Mouse (Mus musculus) liver (tissue): ENCODE results near the gene Htra3.

Source experiments
- DNase-seq: peaks from one replicate; pipeline ENCODE4 v3.0.0-alpha.2; 2020; ENCODE audit warnings: mixed read lengths

Htra3 gene

GRCm38 (mm10) chr5:35693638-35694037, 14.1 kb upstream of the Htra3 start:
- DNase-seq = no peak

- DNase-seq = no peak
Observed at GRCm38 (mm10) chr5:35691246-35691645, 11.7 kb upstream of the Htra3 start.

- no peak for DNase-seq
Observed at GRCm38 (mm10) chr5:35690485-35691165, 11.0 kb upstream of the Htra3 start.

GRCm38 (mm10) chr5:35689374-35689773, 9.8 kb upstream of the Htra3 start:
- DNase-seq = no peak

- no peak for DNase-seq
Observed at GRCm38 (mm10) chr5:35688851-35689250, 9.3 kb upstream of the Htra3 start.

- peak; percentile 22 for DNase-seq
Observed at GRCm38 (mm10) chr5:35687098-35687497, 7.5 kb upstream of the Htra3 start.

GRCm38 (mm10) chr5:35686336-35686735, 6.8 kb upstream of the Htra3 start:
- no peak for DNase-seq

- DNase-seq = no peak
Observed at GRCm38 (mm10) chr5:35685079-35685478, 5.5 kb upstream of the Htra3 start.

GRCm38 (mm10) chr5:35680958-35681357, 1.4 kb upstream of the Htra3 start:
- DNase-seq = no peak

GRCm38 (mm10) chr5:35676964-35677363, 2.6 kb downstream of the Htra3 start:
- DNase-seq = no peak

GRCm38 (mm10) chr5:35674081-35674555, 5.5 kb downstream of the Htra3 start:
- no peak for DNase-seq

- DNase-seq = peak; percentile 39
Observed at GRCm38 (mm10) chr5:35673086-35673485, 6.5 kb downstream of the Htra3 start.

- DNase-seq = no peak
Observed at GRCm38 (mm10) chr5:35672581-35672980, 7.0 kb downstream of the Htra3 start.

GRCm38 (mm10) chr5:35671474-35671891, 8.1 kb downstream of the Htra3 start:
- DNase-seq = no peak

- peak; percentile 30 for DNase-seq
Observed at GRCm38 (mm10) chr5:35670412-35670801, 9.2 kb downstream of the Htra3 start.

GRCm38 (mm10) chr5:35669747-35670411, 9.7 kb downstream of the Htra3 start:
- no peak for DNase-seq

GRCm38 (mm10) chr5:35666152-35666551, 13.4 kb downstream of the Htra3 start:
- no peak for DNase-seq

GRCm38 (mm10) chr5:35662021-35662545, 17.5 kb downstream of the Htra3 start:
- no peak for DNase-seq

GRCm38 (mm10) chr5:35661210-35661609, 18.4 kb downstream of the Htra3 start:
- DNase-seq = no peak

- no peak for DNase-seq
Observed at GRCm38 (mm10) chr5:35659503-35659902, 20.1 kb downstream of the Htra3 start.

GRCm38 (mm10) chr5:35655753-35656485, 23.7 kb downstream of the Htra3 start:
- DNase-seq = no peak

GRCm38 (mm10) chr5:35653743-35654395, 25.7 kb downstream of the Htra3 start:
- no peak for DNase-seq

- no peak for DNase-seq
Observed at GRCm38 (mm10) chr5:35652872-35653271, 26.7 kb downstream of the Htra3 start.
